Mouse (Mus musculus): ENCODE measurements around the gene Tial1. TPM values are rescaled to one million over a fixed set of nuclear protein-coding genes. Genes with fewer than 3 reads are reported as not detected.

Gene Tial1
- polyA plus RNA-seq, 1 experiment from 2014 or later = 22.2 TPM

DNA sequence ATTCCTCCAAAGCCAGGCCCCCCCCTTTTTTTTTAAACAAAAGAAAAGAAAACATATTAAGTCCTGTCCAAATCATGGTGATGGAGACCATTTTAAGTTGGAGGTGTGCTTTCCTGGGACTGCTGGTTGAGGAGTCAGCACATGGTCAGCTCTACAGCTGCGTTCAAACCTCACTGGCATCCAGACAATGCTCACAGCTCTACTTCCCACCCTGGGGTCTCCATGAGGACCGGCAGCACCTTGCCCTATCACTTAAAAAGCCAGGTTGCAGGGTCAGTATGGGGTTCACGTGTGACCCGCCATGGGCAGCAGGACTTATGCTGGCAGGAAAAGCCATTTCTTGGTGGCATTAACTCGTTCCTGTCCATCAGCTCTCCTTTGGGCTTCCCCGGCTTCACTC lies 57.9 kb downstream of the Tial1 start:
- ATAC-seq (ENCODE audit: low FRiP score, low TSS enrichment) = no peak
- H3K9ac ChIP-seq (replicated peaks; ENCODE audit: low read length) = no peak overlapping the region
- H3K4me2 ChIP-seq (replicated peaks; ENCODE audit: low read depth, low read length) = no peak overlapping the region
- H3K36me3 ChIP-seq (ENCODE audit: insufficient read depth, low read length) = no peaks in the 10 kb centered on the region
- no peak overlapping the region for H3K27ac ChIP-seq (ENCODE audit: low read length)
- H3K4me1 ChIP-seq (ENCODE audit: insufficient read depth, low read length) = no peaks in the 10 kb centered on the region
- no peaks in the 10 kb centered on the region for H3K27me3 ChIP-seq (ENCODE audit: insufficient read depth, low read length)
- WGBS = 62% methylated on average over 6 of the region's 6 CpGs
- H3K4me3 ChIP-seq (ENCODE audit: low read length) = no peak overlapping the region
- no peaks in the 10 kb centered on the region for H3K9me3 ChIP-seq (ENCODE audit: low read length)

DNA sequence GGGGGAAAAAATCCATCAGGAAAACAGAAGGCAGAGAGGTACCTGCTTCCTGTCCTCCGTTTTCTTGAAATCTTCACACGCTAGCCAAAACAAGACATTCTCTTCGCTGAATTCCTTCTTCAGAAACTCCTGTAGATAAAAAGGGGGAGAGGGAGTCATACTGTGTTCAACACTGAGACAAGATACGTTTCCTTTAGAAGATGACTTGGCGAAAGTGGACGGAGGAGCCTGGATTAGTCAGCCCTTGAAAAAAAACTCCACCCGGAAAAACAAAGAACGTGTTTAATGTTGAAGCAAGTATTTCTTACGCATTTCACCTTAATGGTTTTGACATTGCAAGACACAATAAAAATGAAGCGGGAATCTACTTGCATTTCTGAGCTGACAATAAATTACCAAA lies 58.4 kb downstream of the Tial1 start:
- Histone ChIP-seq H3K9ac (replicated peaks; ENCODE audit: low read length) (no peak overlapping the region), H3K9me3 (ENCODE audit: low read length) (no peaks in the 10 kb centered on the region), H3K4me2 (replicated peaks; ENCODE audit: low read depth, low read length) (no peak overlapping the region), H3K4me3 (ENCODE audit: low read length) (no peak overlapping the region), H3K4me1 (ENCODE audit: insufficient read depth, low read length) (no peaks in the 10 kb centered on the region), H3K27me3 (ENCODE audit: insufficient read depth, low read length) (no peaks in the 10 kb centered on the region), H3K36me3 (ENCODE audit: insufficient read depth, low read length) (no peaks in the 10 kb centered on the region), H3K27ac (ENCODE audit: low read length) (no peak overlapping the region)
- ATAC-seq (ENCODE audit: low FRiP score, low TSS enrichment) = no peak
- WGBS = 40% methylated on average over 10 of the region's 10 CpGs

DNA sequence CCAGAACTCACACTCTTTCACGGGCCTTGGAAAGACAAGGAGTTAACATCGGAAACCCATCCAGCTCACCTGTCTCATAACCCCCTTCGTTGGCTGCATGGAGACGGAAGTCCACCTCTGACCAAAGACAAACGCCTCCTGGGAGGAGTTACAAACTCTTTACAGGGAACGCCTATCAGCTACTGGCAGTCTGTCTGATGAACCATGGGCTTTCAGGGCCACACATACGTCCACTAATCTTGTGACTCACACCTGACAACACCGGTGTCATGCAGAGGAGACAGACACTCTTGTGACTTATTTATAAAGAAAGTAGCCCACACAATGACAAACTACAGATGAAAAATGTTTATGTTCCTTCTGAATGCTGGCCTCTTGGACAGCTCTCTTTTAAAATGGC lies 58.9 kb downstream of the Tial1 start:
- ATAC-seq (ENCODE audit: low FRiP score, low TSS enrichment) = no peak
- H3K4me1 ChIP-seq (ENCODE audit: insufficient read depth, low read length) = no peaks in the 10 kb centered on the region
- 74% methylated on average over 8 of the region's 8 CpGs for WGBS
- H3K27me3 ChIP-seq (ENCODE audit: insufficient read depth, low read length) = no peaks in the 10 kb centered on the region
- no peaks in the 10 kb centered on the region for H3K36me3 ChIP-seq (ENCODE audit: insufficient read depth, low read length)
- no peaks in the 10 kb centered on the region for H3K9me3 ChIP-seq (ENCODE audit: low read length)
- H3K9ac ChIP-seq (replicated peaks; ENCODE audit: low read length) = no peak overlapping the region
- H3K4me2 ChIP-seq (replicated peaks; ENCODE audit: low read depth, low read length) = no peak overlapping the region
- no peak overlapping the region for H3K4me3 ChIP-seq (ENCODE audit: low read length)
- no peak overlapping the region for H3K27ac ChIP-seq (ENCODE audit: low read length)

DNA sequence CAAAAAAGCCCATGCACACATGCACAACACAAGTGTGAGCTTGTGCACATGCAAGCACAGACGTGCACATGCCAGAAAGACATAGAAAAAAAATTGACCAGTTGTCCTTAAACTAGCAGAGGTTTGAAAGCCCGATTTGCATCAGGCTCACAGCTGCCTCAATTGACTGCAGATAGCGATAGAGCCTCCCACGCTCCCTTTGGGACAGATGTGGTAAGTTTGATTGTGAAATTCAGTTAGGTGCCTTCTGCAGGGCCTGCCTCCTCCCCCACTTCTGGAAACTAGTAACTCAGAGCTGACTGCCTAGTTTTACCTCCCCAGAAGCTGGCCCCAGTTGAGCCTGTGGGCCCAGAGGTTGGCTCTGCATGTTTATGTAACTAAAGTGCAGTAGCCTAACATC lies 62.9 kb downstream of the Tial1 start:
- Histone ChIP-seq H3K27ac (ENCODE audit: low read length) (no peak overlapping the region), H3K4me3 (ENCODE audit: low read length) (no peak overlapping the region), H3K4me2 (replicated peaks; ENCODE audit: low read depth, low read length) (no peak overlapping the region), H3K9ac (replicated peaks; ENCODE audit: low read length) (no peak overlapping the region), H3K36me3 (ENCODE audit: insufficient read depth, low read length) (no peaks in the 10 kb centered on the region), H3K4me1 (ENCODE audit: insufficient read depth, low read length) (no peaks in the 10 kb centered on the region), H3K9me3 (ENCODE audit: low read length) (no peaks in the 10 kb centered on the region), H3K27me3 (ENCODE audit: insufficient read depth, low read length) (no peaks in the 10 kb centered on the region)
- WGBS = 68% methylated on average over 4 of the region's 4 CpGs
- no peak for ATAC-seq (ENCODE audit: low FRiP score, low TSS enrichment)

DNA sequence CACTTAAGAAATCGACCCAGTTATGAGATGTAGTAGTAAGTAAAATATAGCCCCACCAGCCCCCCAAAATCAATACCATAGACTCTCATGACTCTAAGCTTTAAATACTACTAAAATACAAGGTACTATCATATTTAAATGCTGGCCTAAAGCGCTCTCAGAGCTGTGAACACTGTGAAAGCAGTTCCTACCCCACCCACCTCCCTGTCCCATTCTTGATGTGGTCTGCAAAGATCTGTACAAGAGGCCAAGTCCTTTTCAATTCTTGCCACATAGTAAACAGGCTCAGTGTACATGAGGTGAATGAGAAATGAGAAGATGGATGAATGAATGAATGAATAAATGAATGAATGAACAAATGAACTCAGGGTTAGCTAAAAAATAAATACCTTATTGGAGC lies 64.5 kb downstream of the Tial1 start:
- Histone ChIP-seq H3K4me1 (ENCODE audit: insufficient read depth, low read length) (peaks cover 6% of the 10 kb centered on the region), H3K9me3 (ENCODE audit: low read length) (no peaks in the 10 kb centered on the region), H3K36me3 (ENCODE audit: insufficient read depth, low read length) (no peaks in the 10 kb centered on the region), H3K27ac (ENCODE audit: low read length) (no peak overlapping the region), H3K4me2 (replicated peaks; ENCODE audit: low read depth, low read length) (no peak overlapping the region), H3K9ac (replicated peaks; ENCODE audit: low read length) (no peak overlapping the region), H3K4me3 (ENCODE audit: low read length) (no peak overlapping the region), H3K27me3 (ENCODE audit: insufficient read depth, low read length) (no peaks in the 10 kb centered on the region)
- WGBS = 87% methylated on average over 2 of the region's 2 CpGs
- no peak for ATAC-seq (ENCODE audit: low FRiP score, low TSS enrichment)

DNA sequence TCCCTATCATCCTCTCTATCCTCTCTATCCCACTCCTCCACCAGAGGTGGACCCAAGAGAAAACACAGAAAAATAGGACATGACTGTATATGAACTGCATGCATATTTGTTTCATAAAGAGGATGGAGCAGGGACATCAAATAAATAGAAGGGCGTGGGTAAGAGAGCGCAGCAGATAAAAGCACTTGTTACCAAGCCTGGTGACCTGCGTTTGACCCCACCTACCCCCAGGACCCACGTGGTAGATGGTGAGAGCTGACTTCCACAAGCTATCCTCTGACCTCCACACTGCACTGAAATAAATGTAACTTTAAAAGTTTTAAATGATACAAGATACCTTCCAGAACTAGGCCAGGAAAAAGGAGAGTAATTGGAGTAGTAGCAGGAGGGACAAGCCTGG lies 67.8 kb downstream of the Tial1 start:
- 69% methylated on average over 4 of the region's 4 CpGs for whole genome bisulfite sequencing
- no peak overlapping the region for H3K9ac ChIP-seq (replicated peaks; ENCODE audit: low read length)
- H3K4me2 ChIP-seq (replicated peaks; ENCODE audit: low read depth, low read length) = no peak overlapping the region
- ATAC-seq (ENCODE audit: low FRiP score, low TSS enrichment) = no peak
- no peaks in the 10 kb centered on the region for H3K36me3 ChIP-seq (ENCODE audit: insufficient read depth, low read length)
- H3K27me3 ChIP-seq (ENCODE audit: insufficient read depth, low read length) = no peaks in the 10 kb centered on the region
- H3K27ac ChIP-seq (ENCODE audit: low read length) = no peak overlapping the region
- H3K9me3 ChIP-seq (ENCODE audit: low read length) = no peaks in the 10 kb centered on the region
- H3K4me1 ChIP-seq (ENCODE audit: insufficient read depth, low read length) = peaks cover 11% of the 10 kb centered on the region
- H3K4me3 ChIP-seq (ENCODE audit: low read length) = no peak overlapping the region

DNA sequence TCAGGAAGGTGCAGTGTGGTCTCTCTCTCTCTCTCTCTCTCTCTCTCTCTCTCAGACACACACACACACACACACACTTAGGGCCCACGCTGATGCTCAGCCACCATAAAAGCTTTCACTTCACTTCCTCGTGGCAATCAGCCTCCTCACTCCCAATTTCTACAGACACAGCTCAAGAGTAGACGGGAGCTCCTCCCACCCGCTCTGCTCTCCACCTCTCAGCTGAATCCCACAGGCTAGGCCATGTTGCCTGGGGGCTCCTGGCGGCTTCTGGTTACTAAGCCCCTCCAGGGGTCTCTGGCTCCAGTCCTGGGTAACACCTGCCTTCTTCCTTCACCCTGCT lies 68.6 kb downstream of the Tial1 start:
- Histone ChIP-seq H3K27ac (ENCODE audit: low read length) (no peak overlapping the region), H3K4me1 (ENCODE audit: insufficient read depth, low read length) (peaks cover 13% of the 10 kb centered on the region), H3K9ac (replicated peaks; ENCODE audit: low read length) (no peak overlapping the region), H3K27me3 (ENCODE audit: insufficient read depth, low read length) (no peaks in the 10 kb centered on the region), H3K4me2 (replicated peaks; ENCODE audit: low read depth, low read length) (no peak overlapping the region), H3K9me3 (ENCODE audit: low read length) (no peaks in the 10 kb centered on the region), H3K36me3 (ENCODE audit: insufficient read depth, low read length) (no peaks in the 10 kb centered on the region), H3K4me3 (ENCODE audit: low read length) (no peak overlapping the region)
- 45% methylated on average over 5 of the region's 5 CpGs for WGBS
- ATAC-seq (ENCODE audit: low FRiP score, low TSS enrichment) = no peak

DNA sequence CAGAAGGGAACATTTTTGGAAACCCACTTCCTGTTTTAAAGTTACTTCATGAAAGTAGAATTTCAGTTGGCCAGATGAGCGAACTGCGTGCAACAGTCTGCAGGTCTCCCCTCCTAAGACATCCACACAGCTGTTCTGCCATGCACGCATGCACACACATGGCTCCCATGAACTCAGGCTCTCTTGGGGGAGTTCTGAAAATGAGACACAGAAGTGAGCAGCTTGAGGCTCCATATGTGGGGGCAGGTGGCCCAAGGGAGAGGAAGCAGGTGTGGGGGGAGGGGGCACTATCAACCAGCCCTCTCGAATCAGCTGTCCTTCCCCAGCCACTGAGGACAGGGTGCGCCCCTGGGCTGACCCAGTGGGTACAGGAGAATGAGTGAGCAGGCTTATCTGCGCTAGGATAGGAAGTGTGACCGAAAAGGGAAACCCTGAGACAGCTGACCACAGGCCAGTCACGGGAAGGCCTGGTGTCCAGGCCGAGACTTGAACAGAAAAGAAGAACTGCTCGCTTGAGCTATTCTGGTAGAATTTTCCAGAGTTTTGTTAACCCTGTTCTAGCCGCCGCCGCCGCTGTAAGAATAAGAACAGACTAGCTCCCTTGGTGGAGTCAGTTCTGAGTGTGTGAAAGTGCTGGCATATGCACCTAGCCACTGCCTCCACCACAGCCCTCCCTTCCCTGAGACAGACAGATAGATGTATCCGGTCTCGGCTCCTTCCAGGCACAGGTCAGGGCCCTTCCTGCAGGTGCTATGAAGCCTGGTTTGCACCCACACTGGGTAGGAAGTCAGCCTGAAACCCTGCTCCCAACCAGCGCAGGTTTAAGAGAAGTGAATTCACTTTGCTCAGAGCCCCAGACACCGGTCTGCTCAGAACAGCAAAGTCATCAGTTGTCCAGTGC lies 69.2 kb downstream of the Tial1 start:
- no peak overlapping the region for H3K4me2 ChIP-seq (replicated peaks; ENCODE audit: low read depth, low read length)
- no peak overlapping the region for H3K27ac ChIP-seq (ENCODE audit: low read length)
- H3K9ac ChIP-seq (replicated peaks; ENCODE audit: low read length) = no peak overlapping the region
- no peaks in the 10 kb centered on the region for H3K36me3 ChIP-seq (ENCODE audit: insufficient read depth, low read length)
- ATAC-seq (ENCODE audit: low FRiP score, low TSS enrichment) = no peak
- WGBS = 68% methylated on average over 18 of the region's 18 CpGs
- no peaks in the 10 kb centered on the region for H3K27me3 ChIP-seq (ENCODE audit: insufficient read depth, low read length)
- H3K9me3 ChIP-seq (ENCODE audit: low read length) = no peaks in the 10 kb centered on the region
- no peak overlapping the region for H3K4me3 ChIP-seq (ENCODE audit: low read length)
- peaks cover 13% of the 10 kb centered on the region for H3K4me1 ChIP-seq (ENCODE audit: insufficient read depth, low read length)

DNA sequence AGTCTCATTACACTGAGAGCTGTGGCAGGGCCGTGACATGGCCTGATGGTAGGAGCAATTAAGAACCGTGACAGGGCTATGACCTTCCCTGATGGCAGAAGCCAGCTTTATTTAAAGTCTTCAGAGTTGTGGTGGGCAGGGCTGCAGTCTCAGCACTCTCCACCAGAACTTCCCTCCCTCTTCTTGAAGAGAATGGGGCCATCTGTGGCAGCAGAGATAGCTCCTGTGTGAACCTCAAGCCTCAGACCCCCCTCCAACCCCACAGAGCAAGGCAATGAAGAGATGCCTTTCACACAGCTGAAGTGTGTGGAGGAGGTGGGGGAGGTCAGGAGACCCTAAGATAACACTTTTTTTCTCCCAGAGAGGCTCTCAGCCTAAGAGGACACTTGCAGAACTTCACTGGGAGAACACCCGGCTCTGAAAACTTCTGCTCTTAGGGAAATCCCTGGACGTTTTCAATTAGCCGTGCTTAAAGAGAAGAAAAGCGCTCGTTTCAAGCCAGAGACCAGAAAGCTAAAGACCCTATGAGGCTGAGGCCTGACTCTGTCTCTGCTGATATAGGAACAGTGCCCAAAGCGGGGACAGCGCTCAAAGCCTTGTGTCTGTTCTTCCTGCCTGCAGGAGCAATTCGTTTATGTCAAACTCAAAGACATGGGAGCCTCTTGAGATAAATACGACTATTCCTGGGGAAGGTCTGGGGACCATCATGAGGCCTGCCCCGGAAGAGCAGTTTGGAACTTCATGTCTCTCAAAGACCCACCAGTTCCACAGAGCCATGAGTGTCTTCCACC lies 70.1 kb downstream of the Tial1 start:
- no peaks in the 10 kb centered on the region for H3K36me3 ChIP-seq (ENCODE audit: insufficient read depth, low read length)
- no peak overlapping the region for H3K9ac ChIP-seq (replicated peaks; ENCODE audit: low read length)
- no peak overlapping the region for H3K4me2 ChIP-seq (replicated peaks; ENCODE audit: low read depth, low read length)
- peaks cover 13% of the 10 kb centered on the region for H3K4me1 ChIP-seq (ENCODE audit: insufficient read depth, low read length)
- H3K9me3 ChIP-seq (ENCODE audit: low read length) = no peaks in the 10 kb centered on the region
- ATAC-seq (ENCODE audit: low FRiP score, low TSS enrichment) = no peak
- WGBS = 42% methylated on average over 12 of the region's 12 CpGs
- no peak overlapping the region for H3K27ac ChIP-seq (ENCODE audit: low read length)
- H3K4me3 ChIP-seq (ENCODE audit: low read length) = no peak overlapping the region
- no peaks in the 10 kb centered on the region for H3K27me3 ChIP-seq (ENCODE audit: insufficient read depth, low read length)

Data from kidney, embryonic 16.5 days (tissue).